Mouse (Mus musculus) brain, embryonic 18.5 days (tissue): ENCODE measurements around the gene Dcxr.
"Not testable (repeated sequence)": the region's sequence is repeated elsewhere in the genome, so short reads cannot be mapped to it uniquely, and the experiment has no call there.

Source experiments
- DNase-seq: peaks from one replicate; pipeline ENCODE4 v3.0.0-alpha.2; 2012; ENCODE audit warnings: low read depth, low spot score

The Dcxr gene

GRCm38 (mm10) chr11:120727169-120727527 lies at the start of gene Dcxr:
Gene Dcxr (minus strand): TSS chr11:120727281.
- DNase-seq: no peak

- DNase-seq: peak; percentile 57
These were observed 48.8 kb upstream of the Dcxr start for GRCm38 (mm10) chr11:120775774-120776469.

- no peak for DNase-seq
These were observed 46.5 kb upstream of the Dcxr start for GRCm38 (mm10) chr11:120773463-120774190.

GRCm38 (mm10) chr11:120772749-120773148 lies 45.7 kb upstream of the Dcxr start:
- no peak for DNase-seq

GRCm38 (mm10) chr11:120768206-120768605 lies 41.1 kb upstream of the Dcxr start:
- no peak for DNase-seq

- not testable (repeated sequence) for DNase-seq
These were observed 39.9 kb upstream of the Dcxr start for GRCm38 (mm10) chr11:120767023-120767422.

DNA sequence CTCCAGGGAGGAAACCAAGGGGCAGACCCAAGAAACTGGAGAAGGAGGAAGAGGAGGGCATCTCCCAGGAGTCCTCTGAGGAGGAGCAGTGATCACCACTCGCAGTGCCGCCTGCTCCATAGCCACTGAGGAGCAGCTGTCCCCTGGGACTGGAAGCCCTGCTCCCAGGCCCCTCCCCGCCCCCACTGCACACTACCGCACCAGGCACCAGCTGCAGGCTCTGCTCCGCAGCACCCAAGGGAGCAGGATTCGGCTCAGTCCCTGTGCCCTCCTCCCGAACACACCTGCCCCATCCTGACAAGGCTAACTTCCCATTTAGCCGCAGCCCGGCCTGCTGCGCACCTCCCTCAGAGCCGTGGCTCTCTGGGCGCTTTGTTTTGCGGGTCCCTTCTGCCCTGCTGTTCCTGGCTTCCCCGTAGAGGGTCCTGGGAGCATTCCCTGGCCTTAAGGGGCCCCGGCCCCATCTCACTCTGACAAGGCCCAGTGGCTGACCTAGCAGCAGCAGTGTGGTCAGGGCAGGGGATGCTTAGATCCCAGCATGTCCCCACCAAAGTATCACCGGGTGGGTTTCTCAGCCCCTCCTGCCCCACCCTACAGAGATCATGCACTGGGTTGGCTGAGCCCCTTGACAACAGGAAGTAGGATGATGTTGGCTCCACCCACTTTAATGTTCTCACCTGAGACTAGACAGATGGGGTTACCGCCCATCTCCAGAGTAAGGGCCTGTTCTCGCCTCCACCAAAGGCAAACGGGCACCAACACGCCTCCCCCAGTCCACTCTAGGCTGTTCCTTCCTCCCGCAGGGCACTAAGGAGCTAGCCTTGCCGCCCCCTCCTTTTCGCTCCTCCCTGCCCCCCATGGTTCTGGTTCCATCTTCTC lies 36.3 kb upstream of the Dcxr start:
- DNase-seq: not testable (repeated sequence)

DNA sequence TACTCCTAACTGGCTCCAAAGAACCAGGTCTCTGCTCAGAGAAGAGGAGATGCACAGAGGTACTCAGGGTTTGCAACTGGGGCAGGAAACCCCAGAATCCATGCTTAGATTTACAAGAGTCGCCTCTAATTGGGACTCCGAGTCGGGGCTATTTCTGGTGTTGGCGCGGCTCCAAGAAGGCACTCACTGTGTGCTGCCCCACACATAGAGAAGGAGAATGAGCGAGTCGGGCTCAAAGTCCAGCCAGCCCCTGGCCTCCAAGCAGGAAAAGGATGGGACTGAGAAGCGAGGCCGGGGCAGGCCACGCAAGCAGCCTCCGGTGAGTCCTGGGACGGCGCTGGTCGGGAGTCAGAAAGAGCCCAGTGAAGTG lies 35.6 kb upstream of the Dcxr start, which contains the start of gene Hmga1b:
Hmga1b (plus strand) TSS at position 123 of the 370 bp plus-strand sequence.
- DNase-seq: not testable (repeated sequence)

- DNase-seq: no peak
These were observed 35.0 kb upstream of the Dcxr start for GRCm38 (mm10) chr11:120761811-120762671.

- DNase-seq: no peak
These were observed 33.2 kb upstream of the Dcxr start for GRCm38 (mm10) chr11:120760236-120760635.

- no peak for DNase-seq
These were observed 24.5 kb upstream of the Dcxr start for GRCm38 (mm10) chr11:120751606-120752005.

DNA sequence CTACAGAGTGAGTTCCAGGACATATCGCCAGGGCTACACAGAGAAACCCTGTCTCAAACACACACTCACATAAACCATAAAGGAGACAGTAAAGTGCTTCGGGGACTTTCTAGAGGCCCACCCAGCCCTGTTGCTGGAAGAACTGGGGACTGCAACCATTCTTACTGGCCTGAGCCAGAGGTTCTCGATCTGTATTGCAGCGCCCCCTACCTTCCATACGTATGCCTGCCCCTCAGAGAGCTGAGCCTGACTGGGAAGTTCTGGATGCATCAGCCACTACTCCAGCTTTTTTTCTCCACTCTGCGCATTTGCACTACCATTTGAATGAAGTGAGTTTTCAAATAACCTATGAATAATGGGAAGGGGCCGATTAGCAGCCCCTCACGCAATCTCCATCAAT lies 22.3 kb upstream of the Dcxr start:
- no peak for DNase-seq

DNA sequence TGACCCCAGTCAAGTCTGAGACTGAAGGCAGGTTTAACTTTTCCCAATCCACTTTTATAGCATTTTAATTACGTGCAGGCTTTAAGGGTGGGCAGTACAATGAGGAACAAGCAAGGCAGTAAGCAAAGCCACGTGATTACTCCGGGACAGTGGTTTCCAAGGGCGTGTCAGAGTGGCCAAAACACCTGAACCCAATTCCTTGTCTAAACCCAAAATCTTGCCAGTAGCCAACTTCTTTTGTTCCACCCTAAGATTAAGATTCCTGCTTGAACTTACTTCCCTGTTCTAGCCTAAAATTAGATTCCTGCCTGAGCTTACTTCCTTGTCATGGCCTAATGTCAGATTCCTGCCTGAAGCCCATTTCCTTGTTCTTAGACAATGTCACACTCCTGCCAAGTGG lies 20.9 kb upstream of the Dcxr start:
- no peak for DNase-seq

DNA sequence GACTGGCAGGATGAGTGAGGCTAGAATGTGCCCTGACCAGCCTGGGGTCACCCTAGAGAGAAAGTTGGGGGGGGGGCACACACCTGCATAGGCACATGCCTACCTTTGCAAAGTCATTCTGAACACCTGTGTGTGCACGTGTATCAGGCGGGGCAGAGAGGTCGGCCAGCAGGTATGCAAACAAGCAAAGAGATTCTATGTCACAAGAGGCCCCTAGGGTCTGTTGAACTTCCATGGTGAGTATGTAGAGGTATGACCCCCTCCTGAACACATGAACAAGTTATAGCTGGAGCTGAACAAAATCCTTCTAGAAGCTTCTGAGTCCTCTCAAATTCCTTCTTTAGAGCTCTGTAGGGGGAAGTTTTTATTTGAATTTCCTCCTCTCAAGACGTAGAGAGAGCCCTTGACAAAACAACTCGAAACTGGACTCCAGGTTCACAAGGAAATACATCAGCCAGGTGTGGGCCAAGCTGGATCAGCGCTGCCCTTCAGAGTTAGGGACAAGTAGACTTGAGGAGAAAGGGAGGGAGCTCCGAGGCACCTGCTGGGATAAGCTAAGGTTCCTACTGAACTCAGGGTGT lies 17.1 kb upstream of the Dcxr start:
- no peak for DNase-seq

DNA sequence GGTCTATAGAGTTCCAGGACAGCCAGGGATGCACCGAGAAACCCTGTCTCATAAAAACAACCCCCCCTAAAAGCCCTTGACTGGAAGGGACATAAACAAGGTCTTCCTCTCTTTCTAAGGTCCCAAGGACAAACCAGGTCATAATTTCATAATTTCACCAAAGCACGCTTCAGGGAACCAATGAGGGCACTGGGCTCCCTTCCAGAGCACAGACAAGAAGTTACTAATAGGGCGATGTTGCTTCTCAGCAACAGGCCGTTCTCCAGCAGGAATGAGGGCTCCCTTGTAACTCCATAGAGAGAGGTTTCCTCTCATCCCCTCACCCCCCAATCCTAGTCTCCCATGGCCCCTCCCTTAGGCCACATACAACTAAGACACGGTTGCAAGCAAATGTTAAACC lies 13.9 kb upstream of the Dcxr start:
- no peak for DNase-seq

GRCm38 (mm10) chr11:120736424-120736823 lies 9.3 kb upstream of the Dcxr start:
- DNase-seq: no peak

GRCm38 (mm10) chr11:120733521-120733920 lies 6.4 kb upstream of the Dcxr start:
- DNase-seq: no peak

DNA sequence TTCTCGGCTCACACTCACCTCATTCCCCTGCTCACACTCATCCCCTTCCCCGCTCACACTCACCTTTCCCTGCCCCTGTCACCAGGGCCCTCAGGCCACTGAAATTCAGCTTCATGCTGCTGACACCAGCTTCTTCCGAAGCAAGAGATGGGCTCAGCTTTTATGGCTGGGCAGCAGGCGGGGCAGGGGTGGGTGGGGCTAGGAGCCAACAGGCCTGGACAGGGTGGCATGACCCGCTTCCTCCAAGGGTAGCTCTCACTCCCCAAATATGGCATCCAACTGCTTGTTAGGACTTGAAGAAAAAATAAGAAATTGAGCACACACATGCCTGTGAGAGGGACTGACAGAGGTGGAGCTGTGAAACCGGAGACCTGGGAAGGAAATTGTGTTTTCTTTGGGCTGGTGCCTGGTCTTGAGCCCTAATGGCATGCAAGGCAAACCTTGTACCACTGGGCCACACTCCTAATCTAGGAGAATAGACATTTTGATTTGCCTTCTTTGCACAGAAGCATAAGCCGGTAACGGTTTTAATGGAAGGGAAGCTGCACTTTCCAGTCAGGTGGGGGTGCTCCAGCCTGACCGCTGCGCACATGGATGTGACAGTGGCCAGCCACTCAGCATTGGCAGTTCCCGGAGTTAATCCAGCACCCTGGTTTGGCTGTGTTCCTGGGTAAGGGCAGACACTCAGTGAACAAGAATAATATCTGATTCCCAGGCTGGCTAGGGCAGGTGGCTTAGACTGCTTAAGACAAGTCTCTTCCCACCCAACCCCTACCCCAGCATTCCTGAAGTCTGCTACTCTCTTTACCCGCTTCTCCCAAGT lies 5.0 kb upstream of the Dcxr start, which contains the start of gene Cbr2:
Cbr2 (minus strand) TSS at position 257 of the 823 bp plus-strand sequence.
- DNase-seq: no peak

- no peak for DNase-seq
These were observed 4.3 kb upstream of the Dcxr start for GRCm38 (mm10) chr11:120731395-120731794.

- no peak for DNase-seq
These were observed 3.3 kb upstream of the Dcxr start for GRCm38 (mm10) chr11:120730331-120730870.
